Mouse (Mus musculus) telencephalon, adult 2 months (tissue): Measurements from ENCODE around the gene Irgm1.
A peak's percentile ranks its signal among the peaks of the same experiment; 100 is the strongest.
"Not testable (repeated sequence)": the region's sequence is repeated elsewhere in the genome, so short reads cannot be mapped to it uniquely, and the experiment has no call there.

Source experiments
- DNase-seq: peaks from one replicate; pipeline ENCODE4 v3.0.0-alpha.2; 2011; ENCODE audit warnings: low read depth, low spot score

Gene Irgm1

GRCm38 (mm10) chr11:48833078-48833730 lies 38.3 kb downstream of the Irgm1 start:
- DNase-seq, result no peak

GRCm38 (mm10) chr11:48831273-48831672 lies 40.2 kb downstream of the Irgm1 start:
- no peak for DNase-seq

- DNase-seq, result no peak
These were observed 41.2 kb downstream of the Irgm1 start for GRCm38 (mm10) chr11:48830279-48830678.

- DNase-seq, result no peak
These were observed 43.6 kb downstream of the Irgm1 start for GRCm38 (mm10) chr11:48827926-48828325.

DNA sequence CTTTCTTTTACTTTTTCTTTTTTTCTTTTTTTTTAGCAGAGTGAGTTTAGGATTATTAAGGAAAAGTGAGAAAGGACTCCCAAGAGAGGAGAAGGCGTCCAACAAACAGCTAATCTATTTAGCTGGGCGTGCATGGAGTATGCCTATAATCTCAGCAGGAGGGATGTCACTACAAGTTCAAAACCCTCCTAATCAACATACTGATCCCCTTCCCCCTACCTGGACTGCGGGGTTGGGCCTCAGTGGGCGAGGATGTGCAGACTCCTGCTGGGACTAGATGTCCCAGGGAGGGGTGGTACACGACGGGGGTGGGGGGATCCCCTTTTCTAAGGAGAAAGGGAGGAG lies 44.8 kb downstream of the Irgm1 start:
- DNase-seq, result no peak

DNA sequence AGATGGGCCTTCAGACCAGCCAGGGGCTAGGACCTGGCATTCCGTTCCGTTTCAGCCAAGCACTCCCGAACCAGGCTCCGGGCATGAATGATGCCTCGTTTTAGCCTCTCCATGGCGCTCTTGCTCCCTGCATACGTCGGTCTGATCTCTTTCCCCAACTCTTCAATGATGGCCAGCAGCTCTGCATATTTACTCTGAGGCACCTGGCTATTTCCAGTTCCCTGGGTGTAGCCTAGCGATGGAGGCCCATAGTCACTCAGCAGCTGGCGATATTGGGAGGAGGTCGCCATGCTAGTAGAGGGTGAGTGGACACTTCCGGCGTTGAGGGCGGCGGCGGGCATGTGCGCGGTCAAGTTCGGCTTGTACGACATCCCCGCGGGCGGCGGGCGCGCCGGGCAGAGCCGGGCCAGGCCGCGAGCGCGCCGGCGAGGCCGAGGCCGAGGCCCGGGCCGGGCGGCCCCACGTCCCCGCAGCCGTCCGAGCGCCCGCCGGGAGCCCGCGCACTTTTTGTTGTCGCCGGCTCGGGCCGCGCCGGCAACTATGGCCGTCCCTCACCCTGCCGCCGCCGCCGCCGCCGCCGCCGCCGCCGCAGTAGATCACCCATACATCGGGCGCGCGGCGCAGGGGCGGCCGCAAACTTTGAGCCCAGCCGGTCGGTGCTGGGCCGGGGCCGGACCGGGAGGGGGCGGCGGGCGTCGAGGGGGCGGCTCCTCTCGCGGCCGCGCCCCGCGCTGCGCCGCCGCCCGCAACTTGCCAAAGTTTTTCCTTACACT lies 45.3 kb downstream of the Irgm1 start, which contains the start of the genes Trim7 and Gm12184:
Gene Trim7 (plus strand): TSS at position 162 of the 773 bp plus-strand sequence.
Gene Gm12184 (minus strand): TSS at position 677 of the 773 bp plus-strand sequence.
- not testable (repeated sequence) for DNase-seq

DNA sequence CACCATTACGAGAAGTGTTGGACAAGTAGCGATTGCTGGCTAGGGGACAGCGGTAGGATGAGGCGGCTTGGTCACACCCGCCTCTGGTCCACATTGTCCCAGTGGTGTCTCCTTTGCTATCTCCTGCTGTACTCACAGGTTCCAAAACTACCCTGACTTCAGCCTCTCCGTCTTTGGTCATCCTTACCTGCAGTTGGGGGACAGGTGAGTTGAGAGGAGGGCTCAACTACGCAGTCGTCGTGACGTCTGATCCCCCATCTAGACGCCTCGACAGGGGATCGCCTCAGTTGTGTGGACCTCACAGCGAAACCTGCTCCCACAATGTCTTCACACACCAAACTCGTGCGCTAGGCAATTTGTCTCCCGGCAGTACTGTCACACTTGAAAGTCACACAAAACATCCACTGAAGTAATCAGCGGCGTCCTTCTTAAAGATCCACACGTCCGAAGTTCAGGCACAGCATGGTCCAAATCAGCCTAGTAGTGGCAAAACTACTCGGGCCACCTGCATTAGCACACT lies 47.1 kb downstream of the Irgm1 start:
- no peak for DNase-seq

DNA sequence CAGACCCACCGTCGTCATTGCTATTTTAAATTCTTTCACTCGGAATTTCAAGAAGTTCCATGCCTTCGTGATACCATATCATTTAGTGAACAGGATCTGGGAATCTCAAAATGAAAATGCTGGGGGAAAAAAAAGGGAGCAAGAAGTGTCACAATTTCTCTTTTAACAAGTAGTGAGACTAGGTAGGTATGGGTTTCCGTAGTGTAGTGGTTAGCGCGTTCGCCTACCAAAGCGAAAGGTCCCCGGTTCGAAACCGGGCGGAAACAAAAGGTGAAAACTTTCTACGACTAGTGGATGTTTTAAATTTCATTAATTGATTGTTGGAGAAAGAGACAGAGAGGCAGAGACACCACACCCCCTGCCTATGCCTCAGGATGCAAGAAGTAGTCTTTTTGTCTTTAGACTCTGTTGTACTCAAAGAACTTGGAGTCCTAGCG lies 47.9 kb downstream of the Irgm1 start:
- DNase-seq, result no peak

DNA sequence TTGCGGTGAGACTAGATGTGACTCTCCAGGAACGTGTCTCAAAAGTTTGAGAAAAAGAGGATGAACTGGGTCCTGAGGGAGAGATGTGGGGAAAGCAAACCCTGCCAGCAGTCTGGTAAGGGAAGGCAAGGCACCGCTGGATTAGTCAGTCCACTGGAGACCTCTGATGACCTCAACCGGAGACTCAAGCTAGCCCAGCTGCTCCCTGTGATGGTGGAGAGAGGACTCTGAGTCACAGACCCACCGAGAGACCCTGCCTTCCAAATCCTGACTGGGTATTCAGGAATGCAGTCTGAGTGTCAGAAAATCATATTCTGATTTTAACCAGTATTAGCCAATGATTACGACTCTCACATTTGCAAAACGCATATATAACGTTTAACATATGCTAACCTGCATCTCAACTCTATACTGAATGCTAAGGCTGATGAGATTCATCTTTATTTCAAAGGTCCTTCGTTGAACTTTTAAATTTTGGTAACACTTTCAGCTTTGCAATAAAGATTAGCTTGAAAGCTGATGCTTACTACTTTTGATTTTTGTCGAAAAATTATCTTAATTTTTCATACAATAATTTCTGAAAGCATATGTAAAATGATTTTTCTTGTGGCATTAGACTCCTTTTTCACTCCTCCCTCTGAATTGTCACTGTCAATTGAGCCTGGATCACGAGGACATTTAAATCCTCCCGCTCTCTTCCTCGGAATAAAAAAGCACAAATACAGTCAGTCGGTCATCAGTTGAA lies 48.5 kb downstream of the Irgm1 start:
- no peak for DNase-seq

DNA sequence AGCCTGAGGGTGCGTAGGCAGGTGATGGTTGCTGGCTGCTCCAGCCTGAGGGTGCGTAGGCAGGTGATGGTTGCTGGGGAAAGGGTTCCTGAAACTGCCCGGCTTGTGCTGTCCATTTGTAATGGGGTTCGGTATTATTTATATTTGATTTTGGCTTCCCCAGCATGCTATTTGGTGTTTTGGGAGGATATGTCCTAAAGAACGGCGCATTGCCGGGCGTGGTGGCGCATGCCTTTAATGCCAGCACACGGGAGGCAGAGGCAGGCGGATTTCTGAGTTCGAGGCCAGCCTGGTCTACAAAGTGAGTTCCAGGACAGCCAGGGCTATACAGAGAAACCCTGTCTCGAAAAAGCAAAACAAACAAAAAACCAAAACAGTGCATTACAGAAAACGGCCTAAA lies 50.2 kb downstream of the Irgm1 start:
- not testable (repeated sequence) for DNase-seq

- no peak for DNase-seq
These were observed 51.2 kb downstream of the Irgm1 start for GRCm38 (mm10) chr11:48820308-48820674.

- DNase-seq, result no peak
These were observed 51.7 kb downstream of the Irgm1 start for GRCm38 (mm10) chr11:48819614-48820307.

DNA sequence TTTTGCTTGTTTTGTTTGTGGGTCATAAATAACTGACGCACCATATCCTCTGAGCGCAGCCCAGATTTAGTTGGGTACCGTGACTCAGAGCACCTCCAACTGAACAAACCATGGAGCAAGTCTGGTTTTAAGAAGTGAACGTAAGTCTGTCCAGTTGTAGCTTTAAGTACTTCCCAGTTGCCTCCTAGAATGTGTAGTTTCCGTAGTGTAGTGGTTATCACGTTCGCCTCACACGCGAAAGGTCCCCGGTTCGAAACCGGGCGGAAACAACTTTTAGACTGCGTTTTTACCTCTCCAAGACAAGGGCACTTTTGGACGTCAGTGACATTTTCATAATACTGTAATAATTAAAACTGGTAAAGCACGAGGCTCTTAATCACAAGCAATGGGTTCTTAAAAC lies 53.1 kb downstream of the Irgm1 start:
- DNase-seq, result peak; percentile 94

DNA sequence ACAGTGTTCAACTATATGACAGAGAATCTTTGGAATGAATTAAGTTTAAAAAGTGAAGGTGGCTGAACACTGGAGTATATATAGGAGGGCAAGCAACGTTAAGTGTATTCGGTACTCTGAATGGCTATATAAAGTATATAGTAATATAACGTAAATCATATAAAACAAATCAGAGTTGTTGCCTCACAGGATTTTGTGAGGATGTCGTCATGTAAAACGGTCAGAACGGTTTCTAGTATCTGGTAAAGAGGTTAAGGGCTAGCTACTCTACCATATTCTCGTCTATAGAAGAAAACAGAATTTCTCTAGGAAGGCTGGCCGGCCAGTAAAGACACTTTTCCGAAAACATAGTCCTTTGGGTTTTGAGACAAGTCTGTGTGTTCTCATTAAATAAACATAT lies 53.7 kb downstream of the Irgm1 start:
- no peak for DNase-seq

- peak; percentile 99 for DNase-seq
These were observed 54.5 kb downstream of the Irgm1 start, which contains the start of gene Trim41 for GRCm38 (mm10) chr11:48816800-48817665. Gene Trim41, minus strand, starts transcription at chr11:48817353.

DNA sequence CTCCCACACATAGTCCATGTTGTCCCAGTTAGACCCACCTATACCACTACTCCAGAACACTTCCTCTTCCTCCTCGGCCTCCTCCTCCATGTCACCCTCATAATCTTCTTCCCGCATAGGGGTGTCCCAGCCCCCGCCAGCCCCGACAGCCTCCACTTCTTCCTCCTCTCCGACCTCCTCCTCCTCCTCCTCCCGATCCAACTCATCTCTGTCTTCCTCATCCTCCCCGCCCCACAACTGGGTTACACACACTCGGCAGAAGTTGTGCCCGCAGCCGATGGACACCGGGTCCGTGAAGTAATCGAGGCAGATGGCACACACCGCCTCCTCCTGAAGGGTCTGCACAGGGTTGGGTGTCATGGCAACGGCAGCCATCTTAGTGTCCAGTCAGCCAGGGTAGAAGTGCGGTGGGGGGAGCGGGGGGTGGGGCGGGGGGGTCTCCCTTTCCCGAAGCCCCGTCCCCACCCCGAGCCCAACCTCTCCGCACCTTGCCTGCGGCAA lies 55.2 kb downstream of the Irgm1 start:
- DNase-seq, result no peak

DNA sequence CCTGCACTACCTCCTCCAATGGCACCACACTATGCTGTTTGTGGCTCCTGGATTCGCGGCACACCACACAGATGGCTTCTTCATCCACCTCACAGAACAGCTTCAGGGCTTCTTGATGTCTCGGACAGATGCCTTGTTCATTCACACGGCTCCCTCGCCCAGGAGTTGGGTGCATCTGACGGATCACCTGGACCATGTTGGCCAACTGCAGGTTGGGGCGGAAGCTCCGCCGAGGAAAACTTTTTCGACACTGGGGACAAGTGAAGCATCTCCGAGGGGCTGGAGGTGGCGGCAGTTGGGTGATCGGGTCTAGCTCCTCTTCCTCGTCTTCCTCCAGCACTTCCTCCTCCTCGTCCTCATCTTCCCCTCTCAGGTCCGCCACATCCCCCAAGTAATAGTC lies 55.6 kb downstream of the Irgm1 start:
- no peak for DNase-seq

- DNase-seq, result no peak
These were observed 57.7 kb downstream of the Irgm1 start for GRCm38 (mm10) chr11:48813782-48814181.
